Mouse (Mus musculus) CD4-positive naive resting alpha-beta T cell, adult 57 days (primary cell): ENCODE measurements around the gene Cfap221. TPM values are rescaled to one million over a fixed set of nuclear protein-coding genes. Genes with fewer than 3 reads are reported as not detected.

ENCODE experiments used
- total RNA-seq: library from RNA; stranded (reverse); gene quantifications from one replicate; pipeline ENCODE4 v1.2.4, GENCODE M21; 2023

The Cfap221 gene
- not detected for total RNA-seq

GRCm38 (mm10) chr1:119996798-119997581, at the start of gene Cfap221:
Gene Cfap221 (minus strand): TSS chr1:119997234.

GRCm38 (mm10) chr1:120006844-120007790, 10.1 kb upstream of the Cfap221 start, which contains the start of gene Sctr:
Gene Sctr (plus strand): TSS chr1:120006894.

GRCm38 (mm10) chr1:119912953-119913814, 83.8 kb downstream of the Cfap221 start, which contains the start of gene Tmem177:
Gene Tmem177 (minus strand): TSS chr1:119913208.

Other genes with a start within 250 kb of the Cfap221 start
- gene Ptpn4, start 159.6 kb downstream of the Cfap221 start, total RNA-seq = 20.3 TPM
- 3.2 TPM for gene Tmem177, start 84.0 kb downstream of the Cfap221 start, total RNA-seq
- gene Sctr, start 9.7 kb upstream of the Cfap221 start, total RNA-seq = not detected
- 0.74 TPM for gene Tmem37, start 76.8 kb upstream of the Cfap221 start, total RNA-seq
- gene Dbi, start 123.8 kb upstream of the Cfap221 start, total RNA-seq = 32.2 TPM
- gene 3110009E18Rik, start 124.0 kb upstream of the Cfap221 start, total RNA-seq = 9.8 TPM